Mouse (Mus musculus) forebrain, embryonic 15.5 days (tissue): ENCODE results near the gene Edem2. TPM values are rescaled to one million over a fixed set of nuclear protein-coding genes. Genes with fewer than 3 reads are reported as not detected.

Experiments used
- ATAC-seq: fragments of 200-750 bp; cut with Nextera tagmentation; replicated peaks from 2 replicates; pipeline ENCODE4 v1.8.0; 2017; ENCODE audit warnings: mild to moderate bottlenecking, moderate TSS enrichment, moderate library complexity
- H3K27ac ChIP-seq: fragments of 300-500 bp; sonication (generic); replicated peaks from 2 replicates; pipeline ENCODE4 v1.5.1; 2015; ENCODE audit warnings: mild to moderate bottlenecking, inconsistent platforms
- H3K27me3 ChIP-seq: fragments of 300-500 bp; sonication (generic); 2 replicates; pipeline ENCODE4 v1.6.1; 2015; ENCODE audit warnings: inconsistent platforms
- H3K36me3 ChIP-seq: fragments of 300-500 bp; sonication (generic); 2 replicates; pipeline ENCODE4 v1.6.1; 2015; ENCODE audit warnings: mild to moderate bottlenecking, inconsistent platforms
- H3K4me1 ChIP-seq: fragments of 300-500 bp; sonication (generic); 2 replicates; pipeline ENCODE4 v1.6.1; 2015; ENCODE audit warnings: inconsistent platforms
- H3K4me2 ChIP-seq: fragments of 300-500 bp; sonication (generic); replicated peaks from 2 replicates; pipeline ENCODE4 v1.6.1; 2015; ENCODE audit warnings: mild to moderate bottlenecking, inconsistent platforms
- H3K4me3 ChIP-seq: fragments of 300-500 bp; sonication (generic); 2 replicates; pipeline ENCODE4 v1.5.1; 2015; ENCODE audit warnings: mild to moderate bottlenecking, inconsistent platforms
- H3K9ac ChIP-seq: fragments of 300-500 bp; sonication (generic); replicated peaks from 2 replicates; pipeline ENCODE4 v1.6.1; 2015; ENCODE audit warnings: mild to moderate bottlenecking, inconsistent platforms
- H3K9me3 ChIP-seq: fragments of 300-500 bp; sonication (generic); 2 replicates; pipeline ENCODE4 v1.6.1; 2016; ENCODE audit warnings: inconsistent platforms
- WGBS: fragments of 180-500 bp; shearing (Covaris S2); methylation state at CpG from one replicate; pipeline ENCODE4 v1.1.7; 2015; ENCODE audit warnings: mixed read lengths; 5-methylcytosine and 5-hydroxymethylcytosine counted together
- polyA plus RNA-seq: library from polyadenylated mRNA; unstranded; fragments of >200 nt; fragmentation: Nextera tagmentation; extraction: Ambion mirVana; gene quantifications from 2 replicates; pipeline ENCODE4 v1.2.1, GENCODE M21; 2015

The Edem2 gene
- polyA plus RNA-seq, 1 experiment from 2014 or later, result 46.5 TPM

DNA sequence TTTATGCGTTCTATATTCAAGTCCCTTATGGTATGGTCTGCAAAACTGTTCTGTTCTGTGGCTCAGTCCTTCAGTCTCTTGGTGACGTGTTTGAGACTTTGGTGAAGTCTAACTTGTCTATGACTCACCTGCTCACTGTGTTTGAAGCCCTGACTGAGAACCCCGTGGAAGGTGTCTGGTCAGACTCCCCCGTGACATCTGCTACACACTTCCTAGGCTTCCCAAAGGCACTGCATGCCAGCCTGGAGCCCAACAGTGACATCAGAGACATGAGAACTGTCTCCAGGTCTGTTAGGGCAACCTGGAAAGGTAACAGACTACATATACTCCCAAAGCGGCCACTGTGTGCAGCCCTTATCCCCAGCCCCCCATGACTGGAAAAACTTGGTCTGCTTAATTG, 76.7 kb downstream of the Edem2 start:
- H3K36me3 ChIP-seq, result peaks cover 79% of the 10 kb centered on the region
- no peaks in the 10 kb centered on the region for H3K4me1 ChIP-seq
- no peak overlapping the region for H3K4me2 ChIP-seq
- no peaks in the 10 kb centered on the region for H3K9me3 ChIP-seq
- H3K27ac ChIP-seq, result no peak overlapping the region
- no peak overlapping the region for H3K4me3 ChIP-seq
- no peak for ATAC-seq
- WGBS, result 97% methylated on average over 5 of the region's 5 CpGs
- no peaks in the 10 kb centered on the region for H3K27me3 ChIP-seq
- H3K9ac ChIP-seq, result no peak overlapping the region

Other genes with a start within 250 kb of the Edem2 start
- gene Acss2, start 211.5 kb downstream of the Edem2 start, polyA plus RNA-seq, result 21.6 and 22.5 TPM in 2 replicates
- gene Ggt7, start 211.2 kb downstream of the Edem2 start, polyA plus RNA-seq, result 51.6 and 53.7 TPM in 2 replicates
- gene Gss, start 136.7 kb downstream of the Edem2 start, polyA plus RNA-seq, result 12.8 and 15.6 TPM in 2 replicates
- gene Myh7b, start 118.3 kb downstream of the Edem2 start, polyA plus RNA-seq, result 0.29 and 0.59 TPM in 2 replicates
- 172 and 180 TPM in 2 replicates for gene Trpc4ap, start 37.1 kb downstream of the Edem2 start, polyA plus RNA-seq
- gene Gm17581, start 6.4 kb upstream of the Edem2 start, polyA plus RNA-seq, result not detected in 2 replicates
- 1.9 and 2.7 TPM in 2 replicates for gene Procr, start 21.6 kb upstream of the Edem2 start, polyA plus RNA-seq
- 13.1 TPM in 2 replicates for gene Mmp24, start 45.9 kb upstream of the Edem2 start, polyA plus RNA-seq
- 30.5 and 32.5 TPM in 2 replicates for gene BC029722, start 90.0 kb upstream of the Edem2 start, polyA plus RNA-seq
- gene Eif6, start 97.5 kb upstream of the Edem2 start, polyA plus RNA-seq, result 159 and 160 TPM in 2 replicates
- 0.57 and 0.61 TPM in 2 replicates for gene Fam83c, start 105.4 kb upstream of the Edem2 start, polyA plus RNA-seq
- gene Uqcc1, start 200.8 kb upstream of the Edem2 start, polyA plus RNA-seq, result 63.5 and 79.0 TPM in 2 replicates
- not detected in 2 replicates for gene Gm15557, start 211.3 kb upstream of the Edem2 start, polyA plus RNA-seq
- gene Gdf5, start 215.9 kb upstream of the Edem2 start, polyA plus RNA-seq, result 2.4 and 4.3 TPM in 2 replicates
- gene Cep250, start 227.0 kb upstream of the Edem2 start, polyA plus RNA-seq, result 18.9 and 19.2 TPM in 2 replicates